Mouse (Mus musculus) layer of hippocampus, adult 18-20 months (tissue): ENCODE measurements around the gene Rnpepl1. TPM values are rescaled to one million over a fixed set of nuclear protein-coding genes. Genes with fewer than 3 reads are reported as not detected.

ENCODE experiments used
- DNase-seq, 2 experiments: peaks; one replicate each; pipeline ENCODE4 v3.0.0; 2022; ENCODE audit warnings: low spot score in 2 of 2
- long read RNA-seq: library from polyadenylated mRNA; stranded (forward); transcript quantifications from one replicate; pipeline ENCODE4 v2.0.0, GENCODE M21; 2021
- total RNA-seq, 2 experiments: library from RNA; stranded (reverse); gene quantifications; 2 replicates each; pipeline ENCODE4 v1.2.3; 2021

Rnpepl1 gene
- total RNA-seq = 10 to 100 TPM; 32.5 to 33.6 TPM
- long read RNA-seq, transcript Rnpepl1-201 (11 exons, 3,337 nt) = major isoform, 18 of 40 reads
- long read RNA-seq, partial matches to known transcripts = 7 of 40 reads
- long read RNA-seq, other reads (novel, unspliced or antisense) = 13 of 40 reads

DNA sequence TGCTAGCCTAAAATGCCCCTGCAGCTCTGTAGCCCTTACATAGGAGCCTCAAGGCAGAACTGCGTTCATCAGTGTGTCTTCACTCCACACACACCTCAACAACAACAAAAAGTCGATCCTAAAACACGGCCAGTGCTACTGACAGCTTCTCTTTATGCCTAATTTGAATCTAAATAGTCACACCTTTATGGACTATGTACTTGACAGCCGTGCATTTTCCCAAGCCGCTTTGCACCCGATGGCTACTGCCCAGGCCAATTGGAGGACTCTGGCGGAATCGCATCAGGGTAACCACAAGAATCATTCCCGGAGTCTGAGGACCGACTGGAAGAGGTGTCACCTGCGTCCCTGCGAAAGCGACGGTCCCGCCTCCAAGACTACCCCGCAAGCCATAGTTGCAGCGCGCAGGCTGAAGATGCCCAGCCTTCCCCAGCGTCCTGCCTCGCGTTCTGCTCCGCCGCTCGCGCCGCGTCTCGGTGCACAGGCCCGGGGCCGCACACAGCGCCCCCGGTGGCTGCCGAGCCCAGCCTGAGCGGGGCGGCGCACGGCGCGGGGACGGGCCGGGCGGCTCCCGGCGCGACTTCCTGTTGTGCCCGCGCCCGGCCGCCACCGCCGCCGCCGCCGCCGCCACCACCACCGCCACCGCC lies at the start of gene Rnpepl1:
Gene Rnpepl1, plus strand, starts transcription at position 545 of the 647 bp plus-strand sequence.
- peak; percentile 78 to 83 for DNase-seq

DNA sequence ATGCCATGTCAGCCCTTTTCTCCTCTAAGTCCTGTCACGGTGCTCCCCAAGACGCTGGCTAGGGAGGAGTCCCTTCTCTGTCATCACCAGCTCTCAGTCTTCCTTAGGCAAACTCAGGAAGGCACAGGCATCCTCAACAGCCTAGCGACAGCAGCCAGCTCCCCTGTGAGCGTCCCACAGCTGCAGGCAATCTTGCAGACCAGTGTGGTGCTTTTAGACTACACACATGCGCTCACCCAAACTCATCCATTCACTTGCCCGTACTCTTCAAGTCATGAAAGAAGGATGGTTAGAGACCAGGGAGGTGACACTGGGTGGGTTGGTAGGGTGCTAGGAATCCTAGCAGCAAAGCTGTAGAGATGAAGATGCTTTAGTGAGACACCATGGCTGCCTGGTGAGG lies 49.1 kb upstream of the Rnpepl1 start:
- no peak for DNase-seq

DNA sequence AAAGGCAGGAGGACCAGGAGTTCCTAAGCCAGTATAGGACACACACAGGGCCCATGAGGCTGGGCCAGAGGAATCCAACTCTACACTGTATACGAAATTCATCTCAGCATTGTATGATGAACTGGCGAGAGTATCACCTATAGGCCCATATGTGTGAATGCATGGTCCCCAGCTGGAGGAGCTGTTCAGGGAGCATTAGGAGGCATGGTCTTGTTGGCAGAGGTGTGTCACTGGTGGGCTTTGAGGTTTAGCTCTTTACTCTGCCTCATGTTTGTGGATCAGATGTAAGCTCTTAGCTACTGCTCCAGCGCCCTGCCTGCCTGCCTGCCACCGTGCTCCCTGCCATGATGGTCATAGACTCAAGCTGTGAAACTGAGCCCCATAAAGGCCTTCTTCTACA lies 47.3 kb upstream of the Rnpepl1 start:
- DNase-seq = no peak

DNA sequence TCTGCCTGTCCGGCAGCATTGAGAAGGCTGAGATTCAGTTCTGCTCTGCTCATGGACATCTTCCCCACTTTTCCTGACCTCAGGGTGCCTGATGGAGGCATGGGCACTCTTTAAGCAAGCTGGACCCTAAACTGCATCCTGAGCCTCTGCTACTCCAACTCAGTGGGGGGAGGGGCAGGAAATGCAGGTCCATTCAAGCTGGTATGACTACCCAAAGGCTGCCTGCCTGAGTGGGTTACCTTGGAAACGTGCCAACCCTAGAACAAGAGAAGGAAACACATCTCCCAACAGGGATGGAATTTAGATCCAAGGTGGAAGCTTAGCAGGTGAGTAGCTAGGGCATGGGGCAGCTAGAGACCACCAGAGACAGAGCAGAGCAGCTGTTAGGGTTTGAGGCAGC lies 44.4 kb upstream of the Rnpepl1 start:
- DNase-seq = no peak

DNA sequence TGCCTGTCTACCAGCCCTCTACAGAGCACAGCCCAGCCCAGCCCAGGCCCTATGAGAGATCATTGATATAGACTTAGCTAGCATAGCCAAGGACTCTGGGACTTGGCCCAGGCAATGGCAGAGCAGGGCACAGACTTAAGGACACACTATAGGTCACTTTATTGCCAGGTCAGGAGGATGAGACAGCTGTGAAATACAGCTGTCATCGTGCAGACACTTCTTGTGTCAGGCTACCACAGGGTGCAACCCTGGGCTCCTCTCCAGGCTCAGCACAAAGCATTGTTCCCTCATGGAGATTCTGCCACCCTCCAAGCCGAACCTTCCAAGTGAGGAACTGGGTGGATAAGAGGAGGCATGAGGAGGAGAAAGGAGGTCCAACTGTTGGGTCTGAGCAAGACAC lies 40.6 kb upstream of the Rnpepl1 start:
- no peak for DNase-seq

DNA sequence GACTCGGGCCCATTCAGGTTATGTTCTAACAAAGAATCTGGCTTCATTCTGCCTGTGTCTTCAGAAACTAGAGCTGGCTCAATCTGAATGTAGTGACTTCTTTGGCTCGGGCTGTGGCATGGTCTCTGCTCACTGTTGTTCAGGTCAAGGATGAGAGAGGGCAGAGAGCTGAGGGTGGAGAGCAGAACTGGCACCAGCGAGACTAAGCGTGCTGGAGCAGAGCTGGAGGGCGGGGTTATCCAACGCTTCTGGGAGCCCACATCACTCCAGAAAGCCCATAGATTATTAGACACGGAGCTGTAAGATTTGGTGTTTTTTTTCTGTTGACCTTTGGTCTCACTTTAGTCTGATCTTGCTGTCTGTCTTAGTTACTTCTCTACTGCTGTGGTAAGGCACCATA lies 37.9 kb upstream of the Rnpepl1 start:
- DNase-seq = no peak

DNA sequence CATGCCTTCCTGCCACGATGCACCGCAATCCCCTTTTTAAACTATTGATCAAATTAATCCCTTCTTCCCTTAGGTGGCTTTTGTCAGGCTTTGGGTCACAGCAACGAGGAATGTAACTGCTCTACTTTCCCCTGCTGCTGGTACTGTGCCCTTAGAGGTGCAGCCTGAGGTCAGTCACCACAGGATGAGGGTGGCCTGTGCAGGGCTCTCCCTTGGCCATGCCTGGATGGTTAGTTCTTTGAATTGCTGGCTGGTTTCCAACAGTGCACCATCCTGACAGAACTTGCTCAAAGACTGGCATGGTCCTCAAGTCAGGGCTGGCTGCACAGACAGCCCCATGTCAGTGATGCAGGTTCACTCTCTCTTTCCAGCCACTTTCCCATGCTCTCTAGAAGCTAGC lies 36.6 kb upstream of the Rnpepl1 start:
- no peak for DNase-seq

DNA sequence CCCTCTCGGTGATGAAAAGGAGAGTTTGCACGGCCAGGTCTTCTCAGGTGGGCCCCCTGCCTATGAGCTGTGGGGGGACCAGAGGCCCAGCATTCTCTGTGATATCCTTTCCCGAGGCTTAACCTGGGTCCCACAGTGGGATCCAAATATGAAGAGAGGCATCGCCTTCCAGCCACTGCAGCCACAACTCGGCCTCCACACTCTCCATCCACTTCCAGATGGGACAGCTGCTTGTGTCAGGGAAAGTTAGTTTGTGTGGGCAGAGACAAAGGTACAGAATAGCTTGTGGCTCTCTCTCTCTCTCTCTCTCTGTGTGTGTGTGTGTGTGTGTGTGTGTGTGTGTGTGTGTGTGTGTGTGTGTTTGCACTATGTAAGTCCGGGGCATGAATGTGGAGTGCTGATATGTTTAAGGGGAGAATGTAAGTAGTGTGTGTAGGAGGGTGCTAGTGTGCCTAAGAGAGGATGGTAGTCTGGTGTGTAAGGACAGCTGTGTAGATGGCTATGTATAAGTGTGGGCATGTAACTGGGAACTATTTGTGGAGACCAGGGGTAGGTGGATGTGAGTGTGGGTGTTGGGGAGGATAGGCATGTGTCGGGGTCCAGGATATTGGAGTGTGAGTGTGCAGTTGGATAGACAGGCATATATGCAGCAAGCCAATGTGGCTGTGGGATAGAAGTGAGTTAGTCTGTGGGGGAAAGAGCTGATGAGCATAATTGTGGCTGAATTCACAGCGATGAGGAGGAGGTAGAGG lies 35.0 kb upstream of the Rnpepl1 start:
- no peak for DNase-seq

DNA sequence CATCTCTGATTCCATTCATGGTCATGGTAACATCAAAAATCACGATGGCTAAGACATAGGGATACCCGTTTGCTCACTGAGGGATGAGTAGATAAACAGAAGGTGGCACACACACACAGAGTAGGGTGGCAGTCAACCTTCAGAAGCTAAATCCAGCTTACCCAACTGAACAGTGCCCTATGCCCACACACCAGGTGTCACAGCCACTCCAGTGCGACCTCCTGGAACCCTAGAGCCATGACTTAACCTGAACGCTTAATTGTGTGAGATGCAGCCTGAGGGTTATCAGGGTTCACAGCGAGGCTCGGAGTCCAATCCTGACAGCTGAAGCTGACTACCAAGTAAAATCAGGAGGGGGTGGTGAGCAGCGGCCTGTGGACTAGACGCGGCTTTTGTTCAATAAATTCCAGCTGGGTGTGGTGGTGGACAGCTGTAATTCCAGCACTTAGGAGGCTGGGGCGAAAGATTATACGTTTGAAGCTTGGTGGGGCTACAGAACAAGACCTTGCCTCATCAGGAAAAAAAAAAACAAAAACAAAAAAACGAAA lies 33.1 kb upstream of the Rnpepl1 start:
- no peak for DNase-seq

DNA sequence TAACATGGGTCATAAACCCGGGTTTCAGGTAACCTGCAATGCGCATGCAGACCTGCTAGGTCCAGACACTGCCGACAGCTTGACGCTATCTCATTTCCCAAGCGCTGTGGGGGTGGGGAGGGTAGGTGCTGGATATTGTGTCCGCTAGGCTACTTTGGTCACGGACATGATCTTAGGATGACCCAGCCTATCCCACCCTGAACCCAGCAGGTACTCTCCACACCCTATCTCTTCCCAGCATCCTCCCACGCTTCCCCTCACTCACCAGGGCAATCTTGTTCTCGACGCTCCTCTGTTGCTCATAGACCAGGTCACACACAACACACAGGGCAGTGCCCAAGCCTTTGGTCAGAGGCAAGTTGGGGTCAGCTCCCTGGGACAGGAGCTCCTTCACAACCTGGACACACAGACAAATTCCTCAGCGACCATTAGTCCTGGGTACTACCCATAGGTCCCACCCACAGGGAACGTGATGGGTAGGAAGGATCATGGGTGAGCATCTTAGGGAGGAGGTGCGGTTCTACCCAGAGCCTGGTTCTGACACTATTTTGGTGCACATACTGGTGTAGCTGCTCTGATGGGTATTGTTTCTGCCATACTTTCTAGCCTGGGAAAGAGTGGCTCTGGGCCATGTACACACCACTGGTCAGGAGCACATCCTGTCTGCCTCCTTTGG lies 32.4 kb upstream of the Rnpepl1 start:
- no peak for DNase-seq

DNA sequence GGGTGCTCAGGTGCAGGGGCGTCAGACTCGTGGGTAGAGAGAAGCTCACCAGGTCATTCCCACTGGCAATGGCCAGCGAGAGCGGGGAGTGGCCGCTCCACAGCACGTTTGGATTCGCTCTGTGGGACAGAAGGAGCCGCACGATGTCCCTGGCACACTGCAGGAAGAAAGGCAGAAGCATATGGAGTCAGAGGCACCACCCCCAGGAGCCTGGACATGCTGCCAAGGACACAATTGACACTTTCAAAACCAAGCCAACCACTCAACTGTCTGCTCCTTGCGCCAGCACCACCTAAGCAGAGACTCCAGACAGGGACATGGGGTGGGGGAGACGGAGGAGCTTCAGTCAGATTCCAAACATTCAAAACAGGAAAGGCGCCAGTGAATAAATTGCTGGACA lies 31.3 kb upstream of the Rnpepl1 start:
- DNase-seq = peak; percentile 42 to 77

DNA sequence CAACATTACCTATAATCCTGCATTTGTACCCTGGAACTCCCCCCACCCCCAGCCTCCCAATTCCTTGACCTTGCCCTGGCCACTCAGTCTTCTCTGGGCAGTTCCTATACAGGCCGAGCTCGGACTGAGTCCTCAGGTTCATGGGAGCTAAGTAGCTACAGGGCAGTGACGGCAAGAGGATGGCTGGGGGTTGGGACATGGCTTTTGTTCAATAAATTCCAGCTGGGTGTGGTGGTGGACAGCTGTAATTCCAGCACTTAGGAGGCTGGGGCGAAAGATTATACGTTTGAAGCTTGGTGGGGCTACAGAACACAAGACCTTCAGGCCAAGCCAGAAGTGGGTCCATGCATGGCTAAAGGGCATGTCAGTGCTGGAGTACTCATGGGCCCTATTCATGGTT lies 30.5 kb upstream of the Rnpepl1 start:
- DNase-seq = no peak

DNA sequence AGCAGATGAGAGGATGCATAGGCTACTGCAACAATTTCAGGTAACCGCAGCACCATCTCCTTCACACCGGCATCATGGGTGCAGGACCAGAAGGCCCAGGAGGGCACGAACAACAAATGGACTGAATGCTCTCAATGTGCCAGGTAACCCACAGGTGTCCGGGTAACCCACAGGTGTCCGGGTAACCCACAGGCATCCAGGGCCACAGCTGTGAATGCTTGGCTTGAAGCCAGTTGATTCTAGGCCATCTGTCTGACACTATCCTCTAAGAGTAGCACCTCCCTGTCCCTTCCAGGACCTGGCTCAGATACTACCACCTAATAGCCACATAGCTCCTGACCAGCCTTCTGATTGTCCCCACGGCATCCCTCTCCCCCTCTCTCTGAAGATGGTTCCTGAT lies 28.6 kb upstream of the Rnpepl1 start:
- DNase-seq = no peak

DNA sequence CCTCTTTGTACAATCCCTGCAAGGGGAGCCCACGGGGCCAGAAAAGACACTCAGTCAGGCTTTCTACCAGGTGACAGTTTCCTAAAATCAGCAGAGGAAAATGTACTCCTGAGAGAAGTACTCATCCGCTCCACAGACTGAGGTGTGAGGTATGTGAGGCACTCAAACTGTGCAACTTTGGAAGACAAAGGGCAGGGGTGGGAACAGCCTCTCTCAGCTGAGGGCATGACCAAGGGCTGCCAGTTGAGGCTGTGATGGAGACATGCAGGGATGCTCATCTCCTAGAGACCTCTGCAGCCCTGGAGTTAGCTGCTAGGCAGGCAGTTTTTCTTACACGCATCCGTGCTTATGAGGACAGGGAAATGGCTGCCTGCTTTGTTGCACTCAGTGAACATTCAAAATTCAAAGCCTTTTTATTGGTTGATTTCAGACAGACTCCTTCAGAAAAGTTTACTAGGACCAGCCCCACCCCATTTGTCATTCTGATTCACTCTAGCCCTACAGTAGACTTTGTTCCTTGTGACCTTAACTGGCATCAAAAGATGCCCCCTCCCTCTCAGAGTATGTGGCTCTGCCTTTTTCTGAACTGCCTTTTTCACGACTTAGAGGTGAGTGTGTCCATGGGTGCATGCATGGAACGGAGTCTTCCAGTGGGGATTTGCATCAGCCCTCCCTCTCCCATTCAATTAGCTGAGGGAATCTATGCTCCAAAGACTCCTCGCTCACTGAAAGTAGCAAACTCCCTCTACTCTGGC lies 21.5 kb upstream of the Rnpepl1 start:
- DNase-seq = no peak

DNA sequence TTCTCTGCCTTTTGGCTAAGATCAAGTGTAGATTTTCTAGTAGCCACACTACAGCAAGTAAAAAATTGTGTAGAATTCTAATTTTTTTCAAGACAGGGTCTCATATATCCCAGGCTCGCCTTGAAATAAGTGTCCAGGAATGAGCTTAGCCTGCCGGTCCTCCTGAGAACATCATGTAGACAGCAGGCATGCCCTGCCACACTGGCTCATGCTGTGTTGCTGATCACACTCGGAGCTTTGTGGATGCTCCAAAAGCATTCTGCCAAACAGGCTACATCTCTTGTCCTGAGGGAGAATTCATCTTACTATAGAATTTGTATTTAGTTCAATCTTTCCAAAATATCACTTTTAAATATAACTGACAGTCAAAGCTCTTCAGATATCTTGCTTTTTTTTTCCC lies 17.8 kb upstream of the Rnpepl1 start:
- DNase-seq = no peak

DNA sequence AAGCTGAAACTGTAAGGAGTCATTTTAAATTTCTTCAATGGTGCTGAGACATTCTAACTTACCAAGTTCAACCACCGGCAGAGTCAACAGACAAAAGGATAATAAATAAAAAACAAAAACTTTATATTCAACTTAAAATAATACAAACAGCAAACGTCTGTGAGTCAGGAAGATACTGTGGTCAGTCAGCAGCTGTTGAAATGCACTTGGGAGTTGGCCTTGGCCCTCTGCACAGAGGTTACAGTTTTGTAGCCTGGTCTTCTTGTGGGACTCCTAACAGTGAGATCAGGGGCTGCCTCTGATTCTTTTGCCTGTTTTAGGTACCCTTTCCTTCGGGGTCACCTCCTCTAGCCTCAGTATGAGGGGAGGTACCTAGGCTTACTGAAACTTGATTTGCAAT lies 16.7 kb upstream of the Rnpepl1 start:
- DNase-seq = no peak

DNA sequence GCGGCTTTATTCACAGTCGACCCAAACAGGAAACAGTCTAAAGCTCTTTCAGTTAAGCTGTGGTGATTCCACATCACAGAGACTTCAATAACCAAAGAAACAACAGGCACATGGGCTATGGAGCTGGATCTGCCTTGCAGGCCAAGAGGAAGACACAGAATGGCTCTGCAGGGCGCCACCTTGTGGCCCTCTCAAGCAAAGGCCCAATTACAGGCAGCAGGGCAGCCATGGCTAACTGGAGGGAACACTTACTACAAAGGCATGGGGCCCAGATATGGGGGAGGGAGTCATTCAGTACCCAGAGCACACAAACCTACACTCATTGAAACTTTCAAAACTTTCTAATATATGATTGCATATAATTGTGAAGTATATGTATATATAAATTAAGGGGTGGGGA lies 15.5 kb upstream of the Rnpepl1 start:
- peak; percentile 79 to 91 for DNase-seq

DNA sequence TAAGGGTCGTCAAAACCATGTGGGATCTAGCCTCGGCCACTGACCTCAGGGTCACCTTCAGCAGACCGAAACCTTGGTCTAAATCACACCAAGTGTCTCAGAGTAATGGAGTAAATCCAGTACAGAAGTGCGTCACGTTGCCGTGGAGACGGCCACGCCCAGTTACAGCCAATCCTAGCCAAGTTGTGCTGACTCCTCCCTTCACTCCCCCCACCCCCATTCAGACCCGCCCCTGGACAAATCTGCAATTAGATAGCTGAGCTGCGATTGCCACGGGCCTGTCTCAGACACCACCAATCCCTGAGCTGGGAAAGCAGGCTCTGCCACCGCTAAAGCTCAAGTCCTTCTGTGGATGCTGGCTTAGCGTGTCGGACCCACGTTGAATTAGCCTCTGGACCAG lies 7.8 kb upstream of the Rnpepl1 start, which contains the start of gene Ankmy1:
Gene Ankmy1, minus strand, starts transcription at position 121 of the 400 bp plus-strand sequence.
- peak in 1 of 2 experiments; percentile 64 for DNase-seq

DNA sequence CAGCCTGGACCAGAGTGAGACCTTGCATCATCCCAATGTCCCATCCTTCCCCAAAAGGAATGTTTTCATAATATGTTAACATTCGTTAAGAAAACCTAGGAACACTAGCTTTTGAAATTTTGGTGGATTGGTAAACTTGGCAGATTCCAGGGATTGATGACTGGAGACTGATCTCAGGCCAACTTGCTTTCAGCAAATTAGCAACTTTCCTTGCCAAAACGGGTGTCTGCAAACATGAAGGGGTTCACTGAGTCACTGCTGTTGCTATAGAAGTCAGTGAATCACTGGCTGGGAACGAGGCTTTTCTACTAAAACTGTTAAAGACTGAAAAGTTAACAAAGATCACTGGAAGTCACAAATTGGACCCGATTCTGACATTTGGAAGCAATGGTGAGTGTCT lies 7.0 kb upstream of the Rnpepl1 start:
- peak in 1 of 2 experiments; percentile 71 for DNase-seq

DNA sequence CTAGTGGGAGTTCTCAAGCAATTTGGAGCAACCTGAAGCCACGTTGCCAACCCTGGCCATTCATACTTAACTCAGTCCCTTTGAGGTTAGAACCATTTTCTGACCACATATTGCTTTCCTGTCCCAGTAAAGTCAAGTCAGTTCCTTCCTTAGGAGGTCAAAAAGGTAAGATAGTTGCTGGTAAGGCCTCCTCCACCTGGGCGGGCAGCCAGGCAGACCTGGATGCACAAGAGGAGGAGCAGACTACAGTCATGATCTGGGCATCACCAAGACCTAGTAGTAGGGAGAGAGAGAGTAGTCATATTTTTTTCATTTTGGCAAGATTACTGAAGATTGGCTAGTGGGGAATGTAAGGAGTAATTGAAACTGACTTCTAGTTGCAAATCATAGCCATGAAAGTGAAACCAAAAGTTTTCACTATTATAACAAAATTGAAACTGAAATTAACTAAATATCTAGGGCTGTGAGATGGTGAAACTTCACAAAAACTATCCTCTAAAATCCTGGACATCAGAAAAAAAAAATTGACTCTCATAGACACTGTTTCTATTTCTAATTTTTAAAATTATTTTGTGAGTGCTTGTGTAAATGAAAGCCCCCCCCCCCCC lies 4.8 kb upstream of the Rnpepl1 start:
- DNase-seq = no peak
